Mouse (Mus musculus): Measurements from ENCODE around the gene Plekhn1. TPM values are rescaled to one million over a fixed set of nuclear protein-coding genes. Genes with fewer than 3 reads are reported as not detected.

Plekhn1 gene
- polyA plus RNA-seq, 1 experiment = 78.1 TPM

DNA sequence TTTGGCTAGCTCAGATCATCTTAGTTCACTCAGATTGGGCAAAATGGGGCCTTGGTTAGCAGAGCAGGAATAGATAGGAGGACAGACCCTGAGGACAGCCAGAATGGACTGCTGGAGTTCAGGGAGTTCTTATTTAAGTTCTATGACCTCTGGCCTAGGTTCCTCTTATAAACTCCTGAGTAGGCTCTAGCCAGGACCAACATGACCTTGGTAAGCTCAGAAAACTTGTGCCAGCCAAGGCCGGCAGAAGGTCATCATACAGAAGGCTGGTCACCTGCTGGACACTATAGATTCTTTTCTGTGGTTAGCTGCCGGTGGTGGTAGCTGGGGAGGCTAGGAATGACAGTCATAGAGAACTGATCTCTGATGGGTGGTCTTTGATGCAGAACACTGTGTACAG, 18.5 kb downstream of the Plekhn1 start:
- DNase-seq = no peak
- TF ChIP-seq CTCF (IDR thresholded peaks at IDR 0.05; ENCODE audit: insufficient read depth, low read length) = no peak
- TF ChIP-seq POLR2A (IDR thresholded peaks at IDR 0.05; ENCODE audit: borderline replicate concordance, extremely low read depth, low read depth, low read length) = no peak
- WGBS = 86% methylated on average over 2 of the region's 2 CpGs
- Histone ChIP-seq H3K4me1 (ENCODE audit: control insufficient read depth, insufficient read depth, low read length) (no peaks in the 10 kb centered on the region), H3K4me3 (replicated peaks; ENCODE audit: extremely low read depth, low read depth, low read length) (no peak overlapping the region)

DNA sequence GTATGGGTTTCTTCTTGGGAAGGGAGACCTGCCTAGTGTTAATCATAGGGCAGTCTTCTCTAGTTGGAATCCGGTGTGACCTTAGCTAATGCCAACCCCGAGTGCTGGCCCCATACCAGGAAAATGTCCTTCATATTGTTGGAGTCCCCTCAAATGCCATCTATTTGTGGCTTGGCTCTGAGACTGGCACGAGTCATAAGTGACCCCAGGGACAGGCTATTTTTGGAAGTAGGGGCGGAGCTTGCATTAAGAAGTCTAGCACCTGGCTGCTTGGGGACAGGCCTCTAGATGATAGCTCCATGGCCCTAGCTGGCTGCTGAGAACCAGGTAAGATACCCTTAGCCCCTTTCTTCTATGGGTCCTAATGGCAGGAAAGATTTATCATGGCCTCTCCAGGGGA, 19.0 kb downstream of the Plekhn1 start, which contains the start of gene Perm1:
TSS of gene Perm1 (plus strand) at position 220 of the 400 bp plus-strand sequence.
- TF ChIP-seq CTCF (IDR thresholded peaks at IDR 0.05; ENCODE audit: insufficient read depth, low read length) (no peak), POLR2A (IDR thresholded peaks at IDR 0.05; ENCODE audit: borderline replicate concordance, extremely low read depth, low read depth, low read length) (no peak)
- H3K4me3 ChIP-seq (replicated peaks; ENCODE audit: extremely low read depth, low read depth, low read length) = no peak within 1 kb of the TSS
- 40% methylated on average over 4 of the region's 4 CpGs for WGBS
- no peaks in the 10 kb centered on the region for H3K4me1 ChIP-seq (ENCODE audit: control insufficient read depth, insufficient read depth, low read length)
- no peak for DNase-seq

DNA sequence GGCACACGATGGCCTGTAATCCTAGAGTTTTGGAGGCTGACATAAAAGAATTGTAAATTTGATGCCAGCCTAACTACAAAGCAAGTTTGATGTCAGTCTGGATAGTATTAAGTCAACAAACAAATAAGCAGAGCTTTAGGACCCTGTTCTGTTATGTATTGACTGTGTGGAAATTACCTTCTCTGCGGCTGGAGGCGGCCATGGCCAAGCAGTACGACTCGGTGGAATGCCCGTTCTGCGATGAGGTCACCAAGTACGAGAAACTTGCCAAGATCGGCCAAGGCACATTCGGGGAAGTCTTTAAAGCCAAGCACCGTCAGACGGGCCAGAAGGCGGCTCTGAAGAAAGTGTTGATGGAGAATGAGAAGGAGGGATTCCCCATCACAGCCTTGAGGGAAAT, 21.5 kb downstream of the Plekhn1 start:
- Histone ChIP-seq H3K4me3 (replicated peaks; ENCODE audit: extremely low read depth, low read depth, low read length) (no peak overlapping the region), H3K4me1 (ENCODE audit: control insufficient read depth, insufficient read depth, low read length) (no peaks in the 10 kb centered on the region)
- TF ChIP-seq POLR2A (IDR thresholded peaks at IDR 0.05; ENCODE audit: borderline replicate concordance, extremely low read depth, low read depth, low read length) = no peak
- no peak for TF ChIP-seq CTCF (IDR thresholded peaks at IDR 0.05; ENCODE audit: insufficient read depth, low read length)
- WGBS = 86% methylated on average over 13 of the region's 13 CpGs
- DNase-seq = no peak

DNA sequence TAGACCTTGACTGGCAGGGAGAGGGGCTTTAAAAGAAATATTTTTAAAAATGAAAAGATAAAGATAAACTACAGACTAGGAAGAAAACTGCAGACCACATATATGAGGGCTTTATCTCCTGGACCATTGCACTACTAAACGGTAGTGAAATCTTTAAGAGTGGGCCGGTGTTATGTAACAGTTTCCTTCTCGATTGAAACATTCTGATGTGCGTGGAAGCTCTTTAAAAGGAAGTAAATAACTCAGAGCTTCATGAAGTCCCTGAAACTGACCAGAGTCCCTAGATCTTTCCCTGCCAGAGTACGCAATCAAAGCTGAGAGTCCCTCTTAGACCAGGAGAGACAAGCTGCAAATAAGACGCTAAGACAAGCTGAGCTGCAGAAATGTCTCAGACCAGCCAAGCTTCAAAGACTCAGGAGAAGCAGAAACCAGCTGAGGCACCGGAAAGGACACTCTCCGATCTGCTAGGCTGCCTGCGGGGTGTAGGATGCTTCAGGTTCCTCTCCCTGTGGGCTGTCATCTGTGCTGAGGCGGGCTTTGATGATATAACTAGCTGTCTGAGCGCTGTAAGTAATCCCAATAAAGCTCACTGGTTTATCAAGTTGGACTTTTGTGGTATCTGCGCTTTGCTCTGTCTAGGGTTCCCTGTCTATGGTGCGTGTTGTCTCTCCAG, 24.6 kb downstream of the Plekhn1 start:
- WGBS = 60% methylated on average over 13 of the region's 13 CpGs

DNA sequence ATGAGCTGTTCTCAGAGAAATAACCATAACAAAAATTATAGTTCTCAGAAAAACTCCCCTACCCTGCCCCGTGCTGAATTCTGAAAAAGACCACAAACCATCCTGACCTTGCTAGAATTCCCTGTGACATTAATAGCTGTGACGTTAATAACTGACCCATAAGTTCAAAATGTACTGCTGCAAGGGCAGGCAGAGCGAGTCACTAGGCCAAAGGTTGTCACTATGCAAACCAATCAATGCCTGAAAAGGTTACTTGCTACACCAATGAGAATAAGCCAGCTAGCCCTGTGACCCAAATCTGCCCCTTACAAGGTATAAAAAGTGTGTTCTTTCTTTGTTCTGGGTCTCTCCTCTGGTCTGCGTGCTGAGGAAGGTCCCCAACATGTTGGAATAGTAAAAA, 25.8 kb downstream of the Plekhn1 start:
- Histone ChIP-seq H3K4me3 (replicated peaks; ENCODE audit: extremely low read depth, low read depth, low read length) (no peak overlapping the region), H3K4me1 (ENCODE audit: control insufficient read depth, insufficient read depth, low read length) (peaks cover 5% of the 10 kb centered on the region)
- WGBS = 90% methylated on average over 4 of the region's 4 CpGs
- TF ChIP-seq CTCF (IDR thresholded peaks at IDR 0.05; ENCODE audit: insufficient read depth, low read length) = no peak
- DNase-seq = no peak

More for the DNA sequence above, 24.6 kb downstream of the Plekhn1 start:
- Histone ChIP-seq H3K4me1 (ENCODE audit: control insufficient read depth, insufficient read depth, low read length) (peaks cover 2% of the 10 kb centered on the region; the same call in 1 of the 2 replicates), H3K4me3 (replicated peaks; ENCODE audit: extremely low read depth, low read depth, low read length) (no peak overlapping the region)
- DNase-seq = no peak
- TF ChIP-seq CTCF (IDR thresholded peaks at IDR 0.05; ENCODE audit: insufficient read depth, low read length) (no peak), POLR2A (IDR thresholded peaks at IDR 0.05; ENCODE audit: borderline replicate concordance, extremely low read depth, low read depth, low read length) (no peak)

DNA sequence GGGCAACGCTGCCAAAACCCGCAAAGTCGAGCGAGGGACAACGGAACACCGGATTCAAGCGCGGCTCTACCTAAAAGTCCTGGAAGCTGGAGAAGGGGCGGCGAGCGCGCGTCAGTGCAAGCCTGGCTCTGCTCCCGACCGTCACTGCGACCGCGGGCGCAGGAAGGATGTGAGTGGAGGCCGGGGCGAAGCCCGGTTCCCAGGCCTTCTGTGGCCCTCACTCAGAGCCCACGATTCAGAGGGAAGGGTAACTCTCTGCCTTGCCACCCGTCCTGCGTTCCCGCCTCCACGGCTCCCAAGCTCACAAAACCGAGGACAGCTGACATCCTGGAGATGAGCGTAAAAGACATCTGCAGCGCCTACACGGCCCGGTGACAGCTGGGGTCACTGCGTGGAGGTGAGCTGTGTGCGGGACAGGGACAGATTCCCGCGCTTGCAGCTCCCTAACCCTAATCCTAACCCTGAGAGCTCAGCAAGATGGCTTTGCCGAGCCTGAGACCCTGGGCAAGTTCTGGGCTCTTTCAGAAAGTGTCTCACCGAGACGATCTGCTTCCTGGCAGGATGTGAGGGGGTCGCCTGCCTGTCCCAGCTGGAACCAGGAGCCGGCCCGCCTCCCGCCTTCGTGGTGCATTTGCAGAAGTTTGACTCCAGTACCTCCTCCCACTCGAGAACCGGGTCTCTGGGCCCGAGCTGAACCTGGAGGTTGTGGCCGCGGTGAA, 31.1 kb downstream of the Plekhn1 start:
- no peak for DNase-seq
- TF ChIP-seq CTCF (IDR thresholded peaks at IDR 0.05; ENCODE audit: insufficient read depth, low read length) = no peak
- TF ChIP-seq POLR2A (IDR thresholded peaks at IDR 0.05; ENCODE audit: borderline replicate concordance, extremely low read depth, low read depth, low read length) = no peak
- under 1% methylated on average over 49 of the region's 49 CpGs for WGBS
- Histone ChIP-seq H3K4me1 (ENCODE audit: control insufficient read depth, insufficient read depth, low read length) (peaks cover 7% of the 10 kb centered on the region), H3K4me3 (replicated peaks; ENCODE audit: extremely low read depth, low read depth, low read length) (peak overlapping the region; percentile 87)

DNA sequence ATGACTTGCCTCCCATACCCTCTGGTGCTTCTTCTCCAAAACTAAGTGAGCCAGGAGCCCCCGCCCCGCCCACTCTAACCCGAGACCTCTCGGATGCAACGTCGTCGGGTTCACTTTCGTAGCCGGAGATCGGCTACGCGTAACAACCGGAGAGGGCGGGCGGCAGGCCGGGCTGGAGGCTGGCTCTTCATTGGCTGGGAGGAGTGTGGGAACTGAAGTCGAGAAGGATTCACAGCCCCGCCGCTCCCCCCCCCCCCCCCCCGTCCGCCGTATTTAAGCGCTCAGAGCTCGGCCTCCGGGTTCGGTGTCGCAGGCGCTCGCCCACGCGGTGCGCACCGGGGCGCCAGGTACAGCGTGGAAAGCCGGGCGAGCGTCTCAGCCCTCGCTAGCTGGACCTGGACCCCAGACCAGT, 31.6 kb downstream of the Plekhn1 start, which contains the start of gene AW011738:
TSS of gene AW011738 (plus strand) at position 304 of the 412 bp plus-strand sequence.
- H3K4me3 ChIP-seq (replicated peaks; ENCODE audit: extremely low read depth, low read depth, low read length) = peak within 1 kb of the TSS; percentile 87
- TF ChIP-seq CTCF (IDR thresholded peaks at IDR 0.05; ENCODE audit: insufficient read depth, low read length) = no peak
- peak; percentile 69 for TF ChIP-seq POLR2A (IDR thresholded peaks at IDR 0.05; ENCODE audit: borderline replicate concordance, extremely low read depth, low read depth, low read length)
- WGBS = 0% methylated on average over 36 of the region's 39 CpGs
- DNase-seq = peak; percentile 61
- H3K4me1 ChIP-seq (ENCODE audit: control insufficient read depth, insufficient read depth, low read length) = peaks cover 7% of the 10 kb centered on the region

DNA sequence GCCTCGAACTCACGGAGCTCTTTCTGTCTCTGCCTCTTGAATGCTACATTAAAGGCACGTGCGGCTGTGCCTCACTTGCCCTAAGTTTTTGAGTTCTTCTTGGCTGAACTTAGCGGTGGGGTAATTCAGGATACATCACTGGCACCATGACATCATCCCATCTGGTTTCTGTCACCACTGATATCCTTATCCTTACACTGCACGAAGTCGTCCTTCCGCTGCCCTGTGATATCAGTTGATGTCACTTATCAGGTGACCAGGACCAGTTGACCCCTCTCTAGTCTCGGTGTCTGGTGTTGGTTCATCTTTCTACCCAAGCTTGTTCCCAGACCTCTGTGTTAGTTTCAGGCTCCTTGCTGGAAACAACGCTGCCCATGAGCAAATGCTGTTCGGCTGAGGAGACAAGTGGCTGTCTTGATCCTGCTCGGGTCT, 32.2 kb downstream of the Plekhn1 start:
- DNase-seq = no peak
- 39% methylated on average over 12 of the region's 12 CpGs for WGBS

DNA sequence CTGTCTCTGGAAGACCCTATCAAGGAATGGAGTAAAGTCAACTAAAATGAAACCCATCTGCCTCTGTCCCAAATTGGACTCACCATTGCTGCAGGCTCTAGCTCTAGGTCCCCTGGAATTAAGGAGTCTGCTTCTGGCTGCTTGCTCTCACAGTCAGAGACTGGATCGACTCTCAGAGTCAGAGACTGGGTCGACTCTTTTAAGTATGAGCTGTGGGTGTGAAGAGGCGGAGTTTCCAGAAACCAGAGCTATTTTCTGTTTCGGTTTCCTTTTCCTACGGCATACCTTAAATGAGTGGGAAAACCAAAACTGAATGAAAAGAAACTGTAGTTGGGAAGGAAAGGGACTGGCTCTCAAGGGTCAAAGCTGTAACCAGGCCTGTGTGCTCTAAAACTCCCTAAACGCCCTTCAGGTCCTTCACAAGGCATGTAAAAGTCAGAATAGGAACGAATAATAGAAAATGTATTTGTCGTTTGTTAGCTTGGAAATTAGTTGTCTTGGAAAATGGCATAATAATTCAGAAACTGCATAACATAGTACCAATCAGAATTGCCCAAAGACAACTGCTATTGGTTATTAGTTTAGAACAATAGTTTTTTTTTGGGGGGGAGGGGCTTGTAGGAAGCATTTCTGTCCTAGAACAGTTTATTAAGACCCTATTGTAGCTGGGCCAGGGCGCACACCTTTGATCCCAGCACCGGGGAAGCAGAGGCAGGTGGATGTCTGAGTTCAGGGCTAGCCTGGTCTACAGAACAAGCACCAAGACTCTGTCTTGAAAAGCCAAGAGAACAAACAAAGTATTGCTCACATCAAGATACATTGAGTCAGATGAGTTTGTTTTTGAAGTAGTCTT, 33.8 kb downstream of the Plekhn1 start, which contains the start of gene Isg15:
TSS of gene Isg15 (minus strand) at position 196 of the 853 bp plus-strand sequence.
- WGBS = 33% methylated on average over 10 of the region's 10 CpGs
- TF ChIP-seq POLR2A (IDR thresholded peaks at IDR 0.05; ENCODE audit: borderline replicate concordance, extremely low read depth, low read depth, low read length) = peak; percentile 50; the same call in 1 of the 2 replicates
- TF ChIP-seq CTCF (IDR thresholded peaks at IDR 0.05; ENCODE audit: insufficient read depth, low read length) = no peak
- no peak for DNase-seq
- Histone ChIP-seq H3K4me1 (ENCODE audit: control insufficient read depth, insufficient read depth, low read length) (peaks cover 9% of the 10 kb centered on the region), H3K4me3 (replicated peaks; ENCODE audit: extremely low read depth, low read depth, low read length) (peak within 1 kb of the TSS; percentile 63)

More for the DNA sequence above, 32.2 kb downstream of the Plekhn1 start:
- TF ChIP-seq CTCF (IDR thresholded peaks at IDR 0.05; ENCODE audit: insufficient read depth, low read length) (no peak), POLR2A (IDR thresholded peaks at IDR 0.05; ENCODE audit: borderline replicate concordance, extremely low read depth, low read depth, low read length) (no peak)
- H3K4me1 ChIP-seq (ENCODE audit: control insufficient read depth, insufficient read depth, low read length) = peaks cover 7% of the 10 kb centered on the region
- peak overlapping the region; percentile 52 for H3K4me3 ChIP-seq (replicated peaks; ENCODE audit: extremely low read depth, low read depth, low read length)

Measured in lung, adult 2 months (tissue).